Mouse (Mus musculus) liver, embryonic 15.5 days (tissue): ENCODE measurements around the gene 2410004P03Rik. TPM values are rescaled to one million over a fixed set of nuclear protein-coding genes. Genes with fewer than 3 reads are reported as not detected.
A peak's percentile ranks its signal among the peaks of the same experiment; 100 is the strongest.

Experiments
- ATAC-seq: fragments of 200-750 bp; cut with Nextera tagmentation; 2 replicates; pipeline ENCODE4 v1.8.0; 2017; ENCODE audit warnings: moderate number of reproducible peaks, mild to moderate bottlenecking, moderate library complexity; ENCODE audit not compliant: insufficient read depth
- H3K27ac ChIP-seq: fragments of 300-500 bp; sonication (generic); replicated peaks from 2 replicates; pipeline ENCODE4 v1.5.1; 2015; ENCODE audit warnings: mild to moderate bottlenecking, inconsistent platforms
- H3K27me3 ChIP-seq: fragments of 300-500 bp; sonication (generic); 2 replicates; pipeline ENCODE4 v1.6.1; 2015; ENCODE audit warnings: mild to moderate bottlenecking, inconsistent platforms
- H3K36me3 ChIP-seq: fragments of 300-500 bp; sonication (generic); replicated peaks from 2 replicates; pipeline ENCODE4 v1.6.1; 2015; ENCODE audit warnings: moderate library complexity, mild to moderate bottlenecking, inconsistent platforms
- H3K4me1 ChIP-seq: fragments of 300-500 bp; sonication (generic); replicated peaks from 2 replicates; pipeline ENCODE4 v1.6.1; 2015; ENCODE audit warnings: inconsistent platforms
- H3K4me2 ChIP-seq: fragments of 300-500 bp; sonication (generic); 2 replicates; pipeline ENCODE4 v1.6.1; 2015; ENCODE audit warnings: moderate library complexity, mild to moderate bottlenecking, inconsistent platforms
- H3K4me3 ChIP-seq: fragments of 300-500 bp; sonication (generic); replicated peaks from 2 replicates; pipeline ENCODE4 v1.5.1; 2015; ENCODE audit warnings: mild to moderate bottlenecking, inconsistent platforms
- H3K9ac ChIP-seq: fragments of 300-500 bp; sonication (generic); 2 replicates; pipeline ENCODE4 v1.6.1; 2015; ENCODE audit warnings: moderate library complexity, mild to moderate bottlenecking, inconsistent platforms
- H3K9me3 ChIP-seq: fragments of 300-500 bp; sonication (generic); replicated peaks from 2 replicates; pipeline ENCODE4 v1.6.1; 2016; ENCODE audit warnings: inconsistent platforms
- WGBS: fragments of 180-500 bp; shearing (Covaris S2); methylation state at CpG from one replicate; pipeline ENCODE4 v1.1.7; 2015; ENCODE audit warnings: mixed read lengths; ENCODE audit not compliant: insufficient replicate concordance; 5-methylcytosine and 5-hydroxymethylcytosine counted together
- polyA plus RNA-seq: library from polyadenylated mRNA; unstranded; fragments of >200 nt; fragmentation: Nextera tagmentation; extraction: Ambion mirVana; gene quantifications from 2 replicates; pipeline ENCODE4 v1.2.1, GENCODE M21; 2015

The 2410004P03Rik gene
- 0.08 TPM in 1 of 2 replicates, not detected in the other for polyA plus RNA-seq

DNA sequence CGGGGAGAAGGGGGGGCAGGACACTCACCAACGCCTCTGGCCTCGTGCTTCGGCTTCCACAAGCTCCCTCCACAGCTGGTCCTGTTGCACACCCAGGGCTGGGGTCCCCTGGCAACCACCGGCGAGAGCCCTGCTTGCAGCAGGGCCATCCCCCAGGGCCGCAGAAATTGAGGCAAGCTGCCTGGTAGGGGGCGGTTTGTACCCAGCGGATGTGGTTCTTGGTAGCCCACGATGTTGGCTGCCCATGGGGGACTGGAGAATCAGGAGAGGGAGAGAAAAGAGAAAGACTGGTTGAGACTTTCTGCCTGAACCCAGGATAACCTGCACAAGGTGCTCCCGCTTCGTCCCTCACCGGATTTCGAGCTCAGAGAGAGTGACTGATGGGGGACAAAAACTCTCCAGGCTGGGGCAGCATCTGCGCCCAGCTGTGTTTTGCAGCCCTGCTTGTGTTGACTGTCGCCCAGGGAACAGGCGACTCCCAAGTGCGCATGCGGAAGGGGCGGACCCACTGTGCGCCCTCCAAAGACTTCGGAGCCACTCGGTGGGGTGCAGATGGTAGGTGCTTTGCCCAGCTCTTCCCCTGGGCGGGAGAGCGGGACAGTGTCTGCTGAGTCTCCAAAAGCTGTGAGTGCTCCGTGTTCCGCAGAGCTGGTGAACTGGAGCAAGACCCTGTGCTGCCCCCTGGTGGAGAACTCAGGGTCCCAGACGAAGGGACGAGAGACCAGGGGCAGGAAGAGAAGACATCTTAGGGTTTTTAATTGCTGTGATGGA, at the start of gene 2410004P03Rik:
2410004P03Rik (minus strand) TSS at position 628 of the 771 bp plus-strand sequence.
- 6% methylated on average over 29 of the region's 29 CpGs for WGBS
- peaks cover 8% of the 10 kb centered on the region for H3K4me1 ChIP-seq
- ATAC-seq, result no peak

DNA sequence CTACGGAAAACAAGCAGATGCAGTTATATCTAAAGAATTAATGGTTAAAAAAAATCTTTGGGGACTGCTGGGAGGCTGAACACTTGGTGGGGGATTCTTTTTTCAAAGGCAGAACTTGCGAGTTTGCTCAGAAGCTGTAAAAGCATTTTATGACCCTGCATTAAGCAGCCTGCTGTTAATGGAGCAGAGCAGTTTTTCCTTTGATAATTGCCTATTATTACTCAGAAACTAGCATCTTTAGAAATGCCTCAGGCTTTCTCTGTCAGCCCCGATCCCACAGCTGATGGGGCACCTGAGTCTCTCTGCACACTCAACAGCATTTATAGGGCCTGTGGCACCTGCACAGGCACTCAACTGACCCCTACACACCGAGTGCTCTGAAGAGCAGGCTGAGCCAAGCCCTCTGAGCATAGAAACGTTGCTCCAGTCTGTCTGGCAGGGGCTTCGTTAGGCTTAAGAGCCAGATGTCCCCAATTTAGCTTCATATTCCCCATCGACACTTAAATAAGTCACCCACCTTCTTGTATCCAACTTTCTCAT, 49.7 kb upstream of the 2410004P03Rik start:
- WGBS, result 33% methylated on average over 7 of the region's 7 CpGs
- Histone ChIP-seq H3K4me1 (no peaks in the 10 kb centered on the region), H3K9me3 (no peaks in the 10 kb centered on the region), H3K27ac (no peak overlapping the region), H3K4me2 (no peak overlapping the region), H3K9ac (no peak overlapping the region), H3K36me3 (no peaks in the 10 kb centered on the region), H3K4me3 (no peak overlapping the region), H3K27me3 (no peaks in the 10 kb centered on the region)
- ATAC-seq, result no peak

More for the DNA sequence above, at the start of gene 2410004P03Rik:
- Histone ChIP-seq H3K9me3 (no peaks in the 10 kb centered on the region; the same call in 1 of the 2 replicates), H3K4me2 (peak within 1 kb of the TSS; percentile 68), H3K36me3 (no peaks in the 10 kb centered on the region), H3K27ac (no peak within 1 kb of the TSS), H3K27me3 (peaks cover 16% of the 10 kb centered on the region; the same call in 1 of the 2 replicates), H3K4me3 (peak within 1 kb of the TSS; percentile 49), H3K9ac (peak within 1 kb of the TSS; percentile 21; the same call in 1 of the 2 replicates)

DNA sequence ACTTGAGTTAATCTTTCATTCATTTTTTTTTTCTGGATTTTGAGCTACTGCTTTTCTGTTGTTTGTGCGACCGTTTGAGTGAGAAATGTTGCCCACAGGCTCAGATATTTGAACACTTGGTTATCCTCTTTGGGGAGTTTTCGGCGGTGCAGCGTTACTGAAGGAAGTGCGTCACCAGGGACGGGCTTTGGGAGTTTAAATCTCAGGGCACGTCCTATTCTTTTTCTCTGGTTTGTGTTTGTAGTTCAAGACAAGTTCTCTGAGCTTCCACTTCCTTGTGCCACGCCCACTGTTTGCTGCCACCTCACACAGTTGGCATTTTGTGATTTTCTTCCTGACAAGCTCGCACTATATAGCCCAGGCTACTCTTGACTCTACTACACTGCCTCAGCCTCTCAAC, 47.0 kb upstream of the 2410004P03Rik start:
- no peak overlapping the region for H3K4me2 ChIP-seq
- no peak for ATAC-seq
- no peaks in the 10 kb centered on the region for H3K36me3 ChIP-seq
- no peaks in the 10 kb centered on the region for H3K9me3 ChIP-seq
- H3K4me1 ChIP-seq, result no peaks in the 10 kb centered on the region
- WGBS, result 54% methylated on average over 10 of the region's 10 CpGs
- no peaks in the 10 kb centered on the region for H3K27me3 ChIP-seq
- H3K9ac ChIP-seq, result no peak overlapping the region
- no peak overlapping the region for H3K27ac ChIP-seq
- no peak overlapping the region for H3K4me3 ChIP-seq

DNA sequence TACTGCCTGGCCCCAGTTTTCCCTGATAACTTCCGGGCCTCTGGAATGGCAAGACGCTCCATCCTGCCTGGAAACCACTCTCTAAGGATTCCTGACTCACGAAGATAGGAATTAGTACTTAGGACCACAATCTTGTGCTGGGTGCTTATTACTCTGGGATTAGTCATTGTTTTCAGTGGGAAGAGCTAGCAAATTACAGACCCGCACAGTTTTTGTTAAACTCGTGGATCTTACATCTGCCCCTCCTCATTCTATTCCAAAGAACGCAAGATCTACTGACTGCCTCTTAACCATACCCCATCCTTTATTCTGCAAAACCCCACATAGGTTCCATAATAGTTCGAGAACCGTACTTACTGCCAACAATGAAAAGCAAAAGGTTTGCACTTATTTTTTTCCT, 45.6 kb upstream of the 2410004P03Rik start:
- Histone ChIP-seq H3K4me2 (no peak overlapping the region), H3K27me3 (no peaks in the 10 kb centered on the region), H3K9ac (no peak overlapping the region), H3K4me3 (no peak overlapping the region), H3K36me3 (no peaks in the 10 kb centered on the region), H3K4me1 (no peaks in the 10 kb centered on the region), H3K27ac (no peak overlapping the region), H3K9me3 (no peaks in the 10 kb centered on the region)
- ATAC-seq, result no peak
- 53% methylated on average over 8 of the region's 8 CpGs for WGBS

DNA sequence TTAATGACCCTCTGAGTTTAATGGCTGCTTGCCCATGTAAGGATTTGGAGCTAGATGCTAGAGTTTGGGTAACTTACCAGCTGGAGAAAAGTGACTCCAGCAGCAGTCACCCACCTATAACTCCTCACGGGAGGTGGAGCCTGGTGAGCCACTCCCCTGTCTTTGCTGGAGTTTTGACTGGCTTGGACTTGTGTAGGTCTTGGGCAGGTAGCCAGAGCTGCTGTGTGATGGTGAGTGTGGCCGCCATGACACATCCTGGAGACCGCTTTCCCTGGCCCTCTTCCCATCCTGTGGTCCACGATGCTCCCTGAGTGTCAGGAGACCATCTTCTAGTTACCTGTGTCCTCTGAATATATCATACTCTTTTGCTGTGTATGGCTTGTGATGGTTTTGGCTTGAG, 44.2 kb upstream of the 2410004P03Rik start:
- no peaks in the 10 kb centered on the region for H3K36me3 ChIP-seq
- no peaks in the 10 kb centered on the region for H3K4me1 ChIP-seq
- H3K9me3 ChIP-seq, result no peaks in the 10 kb centered on the region
- H3K27ac ChIP-seq, result no peak overlapping the region
- ATAC-seq, result no peak
- no peaks in the 10 kb centered on the region for H3K27me3 ChIP-seq
- no peak overlapping the region for H3K4me3 ChIP-seq
- 69% methylated on average over 4 of the region's 4 CpGs for WGBS
- H3K4me2 ChIP-seq, result no peak overlapping the region
- H3K9ac ChIP-seq, result no peak overlapping the region

GRCm38 (mm10) chr12:17054691-17055090, 43.2 kb upstream of the 2410004P03Rik start:
- no peaks in the 10 kb centered on the region for H3K4me1 ChIP-seq
- no peaks in the 10 kb centered on the region for H3K27me3 ChIP-seq
- no peak overlapping the region for H3K9ac ChIP-seq
- WGBS, result 35% methylated on average over 4 of the region's 4 CpGs
- no peaks in the 10 kb centered on the region for H3K9me3 ChIP-seq
- no peak overlapping the region for H3K4me3 ChIP-seq
- no peak for ATAC-seq
- no peak overlapping the region for H3K4me2 ChIP-seq
- H3K36me3 ChIP-seq, result no peaks in the 10 kb centered on the region
- no peak overlapping the region for H3K27ac ChIP-seq

- WGBS, result 30% methylated on average over 2 of the region's 2 CpGs
- ATAC-seq, result no peak
These were observed 41.1 kb upstream of the 2410004P03Rik start for GRCm38 (mm10) chr12:17052673-17053072.

DNA sequence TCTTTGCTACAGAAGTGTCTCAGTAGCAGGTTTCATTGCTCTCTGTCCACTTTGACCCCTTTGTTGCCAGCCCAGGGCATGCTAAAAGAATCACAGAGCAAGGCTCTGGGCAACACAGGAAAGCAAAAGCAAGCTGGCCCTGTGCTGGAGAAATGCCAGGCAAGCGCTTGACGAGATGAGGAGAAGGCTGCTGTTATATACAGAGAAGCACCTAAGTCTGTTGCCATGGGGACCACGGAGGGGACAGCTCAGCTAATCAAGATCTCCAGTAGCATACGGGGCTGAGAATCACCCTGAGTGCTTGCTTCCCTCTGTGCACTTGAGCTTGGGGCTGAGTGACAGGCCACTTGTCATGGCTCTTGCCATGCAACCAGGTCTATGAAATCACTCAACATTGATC, 39.5 kb upstream of the 2410004P03Rik start:
- Histone ChIP-seq H3K4me3 (no peak overlapping the region), H3K36me3 (no peaks in the 10 kb centered on the region), H3K4me2 (no peak overlapping the region), H3K27me3 (no peaks in the 10 kb centered on the region), H3K27ac (no peak overlapping the region), H3K9me3 (no peaks in the 10 kb centered on the region), H3K4me1 (no peaks in the 10 kb centered on the region), H3K9ac (no peak overlapping the region)
- no peak for ATAC-seq
- 45% methylated on average over 4 of the region's 4 CpGs for WGBS

More at GRCm38 (mm10) chr12:17052673-17053072, 41.1 kb upstream of the 2410004P03Rik start:
- no peak overlapping the region for H3K27ac ChIP-seq
- H3K4me1 ChIP-seq, result no peaks in the 10 kb centered on the region
- no peaks in the 10 kb centered on the region for H3K36me3 ChIP-seq
- H3K4me3 ChIP-seq, result no peak overlapping the region
- H3K27me3 ChIP-seq, result no peaks in the 10 kb centered on the region
- H3K4me2 ChIP-seq, result no peak overlapping the region
- H3K9me3 ChIP-seq, result no peaks in the 10 kb centered on the region
- no peak overlapping the region for H3K9ac ChIP-seq

GRCm38 (mm10) chr12:17049796-17050195, 38.3 kb upstream of the 2410004P03Rik start:
- H3K4me1 ChIP-seq, result no peaks in the 10 kb centered on the region
- no peak overlapping the region for H3K9ac ChIP-seq
- H3K36me3 ChIP-seq, result no peaks in the 10 kb centered on the region
- H3K9me3 ChIP-seq, result no peaks in the 10 kb centered on the region
- H3K4me2 ChIP-seq, result no peak overlapping the region
- ATAC-seq, result no peak
- H3K4me3 ChIP-seq, result no peak overlapping the region
- WGBS, result 74% methylated on average over 1 of the region's 1 CpGs
- no peaks in the 10 kb centered on the region for H3K27me3 ChIP-seq
- H3K27ac ChIP-seq, result no peak overlapping the region

DNA sequence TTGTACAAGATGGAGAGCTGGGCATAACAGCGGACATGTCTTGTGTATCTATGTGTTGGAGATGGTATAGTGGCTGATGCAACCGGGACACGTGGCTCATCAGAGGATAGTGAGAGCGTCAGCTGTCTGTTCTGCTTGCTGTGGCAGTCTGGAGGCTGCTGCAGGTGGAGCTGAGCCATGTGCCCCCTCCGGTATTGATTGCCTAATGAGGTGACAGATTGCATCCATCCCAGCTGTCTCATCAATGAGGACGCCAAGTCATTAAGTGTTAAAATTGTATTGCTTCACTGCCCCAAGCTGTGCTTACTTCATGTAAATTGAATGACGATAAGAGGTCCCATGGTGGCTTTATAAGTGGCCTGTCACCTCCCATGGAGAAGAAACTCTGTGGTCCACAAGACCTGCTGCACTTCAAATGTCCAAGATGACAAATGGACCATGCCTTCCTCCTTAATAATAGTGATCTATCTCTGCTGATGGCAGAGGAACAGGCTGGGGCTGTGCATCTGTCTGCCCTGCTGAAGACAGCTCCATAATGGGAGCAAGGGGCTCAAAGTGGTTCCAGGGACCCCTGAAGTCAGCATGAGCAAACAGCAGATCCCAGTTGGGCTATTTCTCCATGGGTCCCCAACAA, 37.6 kb upstream of the 2410004P03Rik start:
- no peak for ATAC-seq
- Histone ChIP-seq H3K4me3 (no peak overlapping the region), H3K4me1 (no peaks in the 10 kb centered on the region), H3K36me3 (no peaks in the 10 kb centered on the region), H3K4me2 (no peak overlapping the region), H3K9ac (no peak overlapping the region), H3K27me3 (no peaks in the 10 kb centered on the region), H3K27ac (no peak overlapping the region), H3K9me3 (no peaks in the 10 kb centered on the region)
- 62% methylated on average over 7 of the region's 7 CpGs for WGBS

DNA sequence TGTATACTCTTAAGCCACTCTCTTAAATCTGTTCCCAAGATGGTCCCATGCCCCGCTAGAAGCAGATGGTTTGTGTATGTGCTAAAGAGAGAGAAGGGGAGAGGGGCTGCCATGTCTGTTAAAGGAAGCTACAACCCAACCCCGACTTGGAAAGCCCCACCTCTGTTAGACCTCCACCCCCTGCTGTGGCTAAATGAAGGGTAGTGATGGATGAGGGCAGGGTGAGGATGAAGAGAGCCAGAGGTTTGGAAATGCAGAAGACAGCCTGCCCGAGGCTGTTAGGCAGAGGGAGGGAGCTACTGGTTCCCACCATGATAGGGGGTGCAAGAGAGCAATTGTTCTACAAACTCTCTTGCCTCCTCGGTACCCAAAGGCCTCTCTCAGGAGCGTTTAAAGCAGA, 31.8 kb upstream of the 2410004P03Rik start:
- H3K27me3 ChIP-seq, result no peaks in the 10 kb centered on the region
- 41% methylated on average over 5 of the region's 5 CpGs for WGBS
- H3K36me3 ChIP-seq, result no peaks in the 10 kb centered on the region
- H3K4me1 ChIP-seq, result no peaks in the 10 kb centered on the region
- H3K4me2 ChIP-seq, result no peak overlapping the region
- H3K4me3 ChIP-seq, result no peak overlapping the region
- H3K9me3 ChIP-seq, result no peaks in the 10 kb centered on the region
- H3K27ac ChIP-seq, result no peak overlapping the region
- ATAC-seq, result no peak
- H3K9ac ChIP-seq, result no peak overlapping the region
